Mouse (Mus musculus): ENCODE data around the gene 4930512M02Rik.

- TF ChIP-seq EP300 (IDR thresholded peaks at IDR 0.05) (no peak), CTCF (IDR thresholded peaks at IDR 0.05) (no peak)
Observed at GRCm38 (mm10) chr11:11667254-11667921, 39.8 kb upstream of the 4930512M02Rik start.
